Mouse (Mus musculus) monocyte, adult 5-6 weeks (primary cell): ENCODE data around the gene Slc15a2. TPM values are rescaled to one million over a fixed set of nuclear protein-coding genes. Genes with fewer than 3 reads are reported as not detected.

ENCODE experiments used
- ATAC-seq: fragments of 153-309, 156-312 bp; replicated peaks from 2 replicates; pipeline ENCODE4 v1.8.0; 2017; ENCODE audit warnings: mild to moderate bottlenecking; ENCODE audit not compliant: low TSS enrichment, insufficient number of reproducible peaks, severe bottlenecking, poor library complexity, low FRiP score
- total RNA-seq: library from RNA; stranded (forward); fragments of 200-1000, 200-491, 200-594 nt; gene quantifications from 3 replicates; pipeline ENCODE4 v1.2.3, GENCODE M21; 2017

The Slc15a2 gene
- total RNA-seq, 1 experiment from 2014 or later: 53.5 TPM

GRCm38 (mm10) chr16:36771703-36772102, 13.1 kb downstream of the Slc15a2 start:
- no peak for ATAC-seq

- no peak for ATAC-seq
Measured at GRCm38 (mm10) chr16:36771244-36771643, 13.5 kb downstream of the Slc15a2 start.

DNA sequence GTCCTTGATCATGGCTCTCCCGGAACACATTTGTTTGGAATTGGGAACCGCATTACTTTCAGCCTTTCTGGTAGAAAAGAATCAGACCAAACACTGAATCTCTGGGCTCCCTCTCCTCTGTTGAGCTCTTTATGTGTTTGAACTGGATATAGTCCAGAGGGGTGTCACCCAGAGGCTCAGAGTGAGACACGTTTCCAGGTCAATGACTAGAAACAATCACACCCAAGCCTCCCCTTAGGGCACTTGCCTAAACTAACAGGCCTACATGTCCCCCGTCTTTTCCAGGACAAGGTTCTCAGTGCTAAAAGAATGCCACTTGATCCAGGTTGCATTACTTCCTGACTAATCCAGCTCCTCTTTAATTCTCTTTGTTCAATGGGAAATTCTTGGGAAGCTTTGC, 13.9 kb downstream of the Slc15a2 start:
- no peak for ATAC-seq

DNA sequence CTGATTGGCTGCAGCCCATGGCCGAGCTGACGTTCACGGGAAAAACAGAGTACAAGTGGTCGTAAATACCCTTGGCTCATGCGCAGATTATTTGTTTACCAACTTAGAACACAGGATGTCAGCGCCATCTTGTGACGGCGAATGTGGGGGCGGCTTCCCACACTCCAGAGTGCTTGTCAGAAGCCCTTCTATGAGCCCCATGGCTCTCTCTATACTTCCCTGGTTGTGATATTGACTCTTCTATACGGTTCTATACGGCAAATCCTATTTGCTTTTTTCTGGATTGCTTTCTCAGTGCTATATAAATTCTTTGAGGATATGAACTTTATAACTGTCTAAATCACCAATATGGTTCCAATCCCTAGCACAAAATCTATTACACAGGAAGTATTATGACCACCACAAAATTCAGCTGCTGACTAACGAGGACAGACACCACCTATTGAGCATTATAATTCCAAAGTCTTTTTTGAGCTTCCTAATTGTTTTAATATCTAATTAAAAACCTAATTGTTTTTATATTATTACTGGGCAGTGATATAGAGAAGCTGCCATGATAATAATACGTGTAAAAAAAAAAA, 14.5 kb downstream of the Slc15a2 start:
- no peak for ATAC-seq

DNA sequence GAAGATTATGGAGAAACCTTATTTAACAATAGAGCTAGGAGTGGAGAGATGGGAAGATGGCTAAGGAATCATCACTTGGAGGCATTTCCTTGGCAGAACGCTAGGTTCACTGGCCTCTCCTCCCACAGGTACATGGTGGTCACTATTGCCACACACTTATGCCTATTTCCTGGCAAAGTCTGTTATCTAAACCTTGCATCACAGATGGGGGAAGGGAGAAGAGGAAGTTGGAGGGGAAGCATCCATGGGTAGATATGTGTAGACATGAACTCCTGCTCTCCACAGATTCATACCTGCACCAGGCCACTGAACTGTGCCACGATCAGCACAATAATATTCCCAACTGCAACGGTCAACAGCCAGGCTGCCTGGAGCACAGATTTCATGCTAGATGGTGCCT, 32.8 kb downstream of the Slc15a2 start:
- 0 out of 2 replicates have a peak, but pooled peaks have one; percentile 31 for ATAC-seq

GRCm38 (mm10) chr16:36747767-36748166, 37.0 kb downstream of the Slc15a2 start:
- peak; percentile 43; the same call in 1 of the 2 replicates for ATAC-seq

GRCm38 (mm10) chr16:36747068-36747467, 37.7 kb downstream of the Slc15a2 start:
- ATAC-seq: no peak

GRCm38 (mm10) chr16:36743580-36743979, 41.2 kb downstream of the Slc15a2 start:
- ATAC-seq: no peak

- ATAC-seq: no peak
Measured at GRCm38 (mm10) chr16:36739404-36739930, 45.3 kb downstream of the Slc15a2 start.

- ATAC-seq: no peak
Measured at GRCm38 (mm10) chr16:36735421-36735820, 49.3 kb downstream of the Slc15a2 start.

DNA sequence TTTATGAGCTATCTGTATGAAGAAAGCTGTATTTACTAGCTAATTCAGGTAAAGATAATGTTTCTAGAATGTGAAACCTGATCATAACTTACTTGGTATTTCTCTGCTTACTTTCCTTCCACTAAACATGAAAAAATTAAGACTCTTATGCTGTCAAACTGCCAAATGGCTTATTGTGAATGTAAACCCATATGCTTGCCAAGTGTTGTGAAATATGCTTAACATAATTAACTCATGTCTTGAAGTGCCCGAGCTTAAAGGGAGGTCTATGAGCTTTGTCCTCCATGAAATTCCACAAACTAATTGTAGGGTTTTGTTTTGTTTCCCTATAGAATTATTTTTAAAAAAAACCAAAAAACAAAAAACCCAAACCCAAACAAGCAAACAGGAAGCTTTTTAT, 50.9 kb downstream of the Slc15a2 start:
- ATAC-seq: no peak

GRCm38 (mm10) chr16:36732572-36732971, 52.2 kb downstream of the Slc15a2 start:
- no peak for ATAC-seq

DNA sequence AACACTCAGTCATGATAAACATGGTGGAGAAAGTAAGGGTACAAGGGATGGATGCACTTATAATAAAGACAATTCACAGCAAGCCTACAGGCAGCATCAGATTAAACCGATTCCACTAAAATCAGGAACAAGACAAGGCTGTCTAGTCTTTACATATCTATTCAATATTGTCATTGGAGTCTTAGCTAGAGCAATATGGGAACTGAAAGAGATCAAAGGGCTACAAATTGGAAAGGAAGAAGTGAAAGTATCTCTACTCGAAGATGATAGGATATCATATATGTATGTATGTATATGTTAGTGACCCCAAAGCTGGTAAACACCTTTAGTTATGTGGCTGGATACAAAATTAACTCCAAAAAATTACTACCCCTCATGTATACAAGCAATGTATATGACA, 55.8 kb downstream of the Slc15a2 start:
- no peak for ATAC-seq

- no peak for ATAC-seq
Measured at GRCm38 (mm10) chr16:36723880-36724443, 60.8 kb downstream of the Slc15a2 start.

DNA sequence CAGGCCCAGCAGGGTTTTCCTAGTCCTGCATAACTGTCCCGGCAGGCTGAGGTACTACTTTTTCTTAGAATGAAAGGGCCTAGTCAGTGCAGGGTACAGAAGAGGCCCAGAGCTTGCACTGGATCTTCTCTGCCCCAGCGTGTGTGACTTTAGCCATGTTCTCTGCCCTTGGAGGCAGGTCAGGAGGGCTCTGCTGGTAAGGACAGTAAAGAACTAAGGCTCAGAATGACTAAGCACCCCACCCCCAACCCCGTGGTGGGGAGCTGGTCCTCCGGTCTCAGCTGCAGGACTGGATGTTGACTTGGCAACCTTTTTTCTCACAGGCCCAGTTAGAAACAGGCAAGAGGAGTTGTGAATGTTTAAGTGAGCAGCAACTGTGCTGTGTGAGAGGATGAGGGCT, 62.0 kb downstream of the Slc15a2 start:
- ATAC-seq: no peak

DNA sequence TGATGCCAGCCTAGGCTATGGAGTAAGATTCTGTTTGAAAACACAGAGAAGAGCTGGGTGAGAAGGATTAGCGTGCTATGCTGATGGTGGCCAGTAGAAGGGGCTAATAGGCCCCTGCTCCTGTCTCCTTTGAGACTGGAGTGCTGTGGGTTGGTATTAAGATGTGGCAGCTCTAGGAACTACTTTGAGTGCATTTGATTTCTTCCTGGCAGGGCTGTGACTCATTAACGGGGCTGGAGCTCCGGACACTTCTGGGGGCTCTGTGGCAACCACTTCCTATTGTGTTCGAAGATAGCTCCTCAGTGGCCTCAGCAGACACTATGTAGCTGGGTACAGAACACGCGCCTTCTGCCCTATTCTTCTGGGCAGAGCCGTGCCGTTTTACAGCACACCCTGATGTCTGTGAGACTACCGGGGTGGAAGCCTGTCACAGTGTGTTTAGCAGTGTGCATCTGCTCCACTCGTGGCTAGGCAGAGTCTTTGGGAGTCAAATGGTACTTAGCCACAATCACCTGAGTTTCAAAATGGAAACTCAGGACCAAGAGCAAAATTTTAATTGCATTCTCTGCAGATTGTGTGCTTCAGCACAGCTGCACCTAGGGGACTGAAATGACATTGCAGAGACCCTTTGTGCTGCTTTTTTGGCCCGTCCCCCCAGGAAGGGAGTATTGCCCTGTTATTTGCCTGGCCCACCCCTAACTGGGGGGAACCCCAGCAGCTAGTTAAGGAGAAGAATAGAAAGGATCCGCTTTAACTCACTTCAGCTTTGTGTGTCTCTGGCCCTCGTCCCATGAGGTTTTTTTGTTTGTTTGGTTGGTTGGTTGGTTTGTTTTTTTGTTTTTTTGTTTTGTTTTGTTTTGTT, 64.3 kb downstream of the Slc15a2 start:
- peak; percentile 28; the same call in 1 of the 2 replicates for ATAC-seq

DNA sequence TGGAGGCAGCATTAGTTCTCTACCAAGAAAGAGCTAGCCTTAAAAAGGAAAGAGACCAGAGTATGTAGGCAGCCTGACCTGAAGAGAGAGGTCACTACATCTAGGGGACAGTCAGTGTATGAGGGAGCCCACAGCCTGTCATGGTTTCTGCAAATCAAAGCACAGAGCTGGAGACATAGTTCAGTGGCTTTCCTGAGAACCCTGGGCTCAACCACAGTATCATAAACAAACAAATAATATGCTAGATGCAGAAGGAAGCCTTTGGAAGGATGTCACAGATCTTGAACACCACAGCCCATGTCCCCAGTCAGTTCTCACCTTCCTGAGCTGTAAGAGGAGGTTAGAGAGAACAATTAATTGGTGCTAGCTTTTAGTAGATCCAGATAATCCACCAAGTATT, 66.1 kb downstream of the Slc15a2 start:
- no peak for ATAC-seq

DNA sequence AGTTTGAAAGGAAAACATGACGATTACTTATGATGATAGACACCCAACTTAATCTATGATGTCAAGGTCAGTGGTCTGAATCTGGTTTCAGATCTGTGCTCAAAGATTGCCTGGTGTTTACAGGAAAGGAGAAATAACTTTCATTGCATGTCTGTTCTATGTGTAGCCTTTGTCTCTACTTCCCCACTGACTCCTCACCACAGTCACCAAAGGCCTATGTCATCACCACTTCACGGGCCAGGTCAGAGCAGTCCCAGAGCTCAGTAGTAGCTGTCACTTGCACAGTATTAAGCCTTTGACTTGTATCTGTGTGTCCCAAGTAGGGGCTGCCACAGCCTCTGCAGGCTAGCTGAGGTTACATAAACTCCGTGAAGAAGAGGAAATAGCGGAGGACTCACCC, 67.3 kb downstream of the Slc15a2 start:
- ATAC-seq: peak; percentile 83

GRCm38 (mm10) chr16:36711760-36712159, 73.0 kb downstream of the Slc15a2 start:
- peak; percentile 83 for ATAC-seq

GRCm38 (mm10) chr16:36710794-36711193, 74.0 kb downstream of the Slc15a2 start:
- ATAC-seq: no peak
